Mouse (Mus musculus) liver, postnatal 0 days (tissue): ENCODE measurements around the gene Mtss1l. TPM values are rescaled to one million over a fixed set of nuclear protein-coding genes. Genes with fewer than 3 reads are reported as not detected.
A peak's percentile ranks its signal among the peaks of the same experiment; 100 is the strongest.

ENCODE experiments used
- ATAC-seq: fragments of 200-750 bp; cut with Nextera tagmentation; 2 replicates; pipeline ENCODE4 v1.8.0; 2017; ENCODE audit warnings: mild to moderate bottlenecking, moderate library complexity
- DNase-seq: peaks from one replicate; pipeline ENCODE4 v3.0.0-alpha.2; 2016
- H3K27ac ChIP-seq: fragments of 300-500 bp; sonication (generic); 2 replicates; pipeline ENCODE4 v1.5.1; 2014; ENCODE audit warnings: antibody characterized with exemption, moderate library complexity, mild to moderate bottlenecking, low read depth
- H3K27me3 ChIP-seq: fragments of 300-500 bp; sonication (generic); 2 replicates; pipeline ENCODE4 v1.6.1; 2014; ENCODE audit warnings: low read length, control low read depth, mixed read lengths; ENCODE audit not compliant: insufficient read depth
- H3K36me3 ChIP-seq: fragments of 300-500 bp; sonication (generic); replicated peaks from 2 replicates; pipeline ENCODE4 v1.6.1; 2014; ENCODE audit warnings: mild to moderate bottlenecking, control low read depth, low read length, moderate library complexity, mixed read lengths; ENCODE audit not compliant: insufficient read depth
- H3K4me1 ChIP-seq: fragments of 300-500 bp; sonication (generic); 2 replicates; pipeline ENCODE4 v1.6.1; 2014; ENCODE audit warnings: antibody characterized with exemption, mild to moderate bottlenecking, control low read depth; ENCODE audit not compliant: insufficient read depth
- H3K4me2 ChIP-seq: fragments of 300-500 bp; sonication (generic); 2 replicates; pipeline ENCODE4 v1.6.1; 2014; ENCODE audit warnings: low read depth, mild to moderate bottlenecking, low read length, moderate library complexity, mixed read lengths
- H3K4me3 ChIP-seq: fragments of 300-500 bp; sonication (generic); 2 replicates; pipeline ENCODE4 v1.5.1; 2014; ENCODE audit warnings: low read depth, low read length
- H3K9ac ChIP-seq: fragments of 300-500 bp; sonication (generic); replicated peaks from 2 replicates; pipeline ENCODE4 v1.6.1; 2014; ENCODE audit warnings: mild to moderate bottlenecking, moderate library complexity
- H3K9me3 ChIP-seq: fragments of 300-500 bp; sonication (generic); 2 replicates; pipeline ENCODE4 v1.6.1; 2016; ENCODE audit warnings: mild to moderate bottlenecking, control low read depth, low read length, mixed read lengths
- CTCF ChIP-seq: sonication (generic); IDR thresholded peaks from 2 replicates; pipeline ENCODE4 v1.5.1; 2016; ENCODE audit warnings: antibody characterized with exemption, low read depth
- EP300 ChIP-seq: IDR thresholded peaks from 2 replicates; pipeline ENCODE4 v1.6.1; 2016; ENCODE audit warnings: antibody characterized with exemption, low read depth, mild to moderate bottlenecking
- WGBS: fragments of 180-500 bp; shearing (Covaris S2); extraction: QIAGEN DNeasy Blood & Tissue Kit; methylation state at CpG from one replicate; pipeline ENCODE4 v1.1.7; 2014; ENCODE audit not compliant: insufficient replicate concordance; 5-methylcytosine and 5-hydroxymethylcytosine counted together
- polyA plus RNA-seq: library from polyadenylated mRNA; unstranded; fragments of >200 nt; fragmentation: Nextera tagmentation; extraction: Ambion mirVana; gene quantifications from 2 replicates; pipeline ENCODE4 v1.2.1, GENCODE M21; 2015

Mtss1l gene
- polyA plus RNA-seq, 1 experiment from 2014 or later, result 1.2 TPM

GRCm38 (mm10) chr8:110751490-110751889, 30.2 kb downstream of the Mtss1l start:
- DNase-seq (no peak), ATAC-seq (no peak)
- TF ChIP-seq CTCF (no peak), EP300 (no peak)
- no peak overlapping the region for H3K4me2 ChIP-seq
- H3K27ac ChIP-seq, result no peak overlapping the region
- 67% methylated on average over 5 of the region's 5 CpGs for WGBS
- no peaks in the 10 kb centered on the region for H3K27me3 ChIP-seq
- H3K36me3 ChIP-seq, result no peaks in the 10 kb centered on the region
- no peak overlapping the region for H3K4me3 ChIP-seq
- H3K9me3 ChIP-seq, result no peaks in the 10 kb centered on the region
- no peaks in the 10 kb centered on the region for H3K4me1 ChIP-seq
- H3K9ac ChIP-seq, result no peak overlapping the region

- no peak overlapping the region for H3K4me2 ChIP-seq
- H3K4me1 ChIP-seq, result no peaks in the 10 kb centered on the region
- no peak for ATAC-seq
- TF ChIP-seq EP300 (no peak), CTCF (no peak)
- H3K9me3 ChIP-seq, result no peaks in the 10 kb centered on the region
- no peaks in the 10 kb centered on the region for H3K27me3 ChIP-seq
- H3K36me3 ChIP-seq, result no peaks in the 10 kb centered on the region
- no peak overlapping the region for H3K9ac ChIP-seq
- H3K27ac ChIP-seq, result no peak overlapping the region
- DNase-seq, result no peak
- H3K4me3 ChIP-seq, result no peak overlapping the region
- 46% methylated on average over 4 of the region's 4 CpGs for WGBS
Observed at GRCm38 (mm10) chr8:110754713-110755112, 33.4 kb downstream of the Mtss1l start.

DNA sequence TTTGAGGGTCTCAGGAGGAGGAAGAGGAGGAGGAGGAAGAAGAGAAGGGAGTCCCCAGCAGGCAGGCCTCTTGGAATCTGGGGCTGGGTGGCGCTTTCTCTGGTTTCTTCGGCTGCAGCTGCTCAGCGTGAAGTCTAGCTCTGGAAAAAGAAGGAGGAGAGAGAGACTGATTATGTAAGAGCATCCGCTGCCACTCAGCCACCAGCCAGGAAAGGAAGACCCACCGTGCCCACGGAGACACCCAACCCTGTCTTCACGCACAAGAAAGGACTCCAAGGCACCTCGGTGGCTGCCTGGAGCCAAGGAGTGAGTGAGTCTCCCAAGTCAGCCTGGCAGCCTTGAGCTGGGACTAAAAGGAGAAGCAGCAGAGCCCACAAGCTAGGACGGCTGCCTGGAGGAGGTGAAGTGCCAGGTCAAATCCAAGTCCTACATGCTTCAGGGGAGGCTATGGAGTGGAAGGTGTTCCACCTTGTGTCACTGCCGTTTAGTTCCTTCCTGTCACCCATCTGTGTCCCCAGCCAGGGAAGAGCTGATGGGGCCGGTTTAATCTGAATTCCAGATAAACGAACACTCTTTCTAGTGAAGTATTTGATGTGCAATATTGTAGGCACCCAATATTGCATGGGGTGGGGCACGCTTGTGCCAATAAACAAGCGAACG, 34.4 kb downstream of the Mtss1l start:
- H3K36me3 ChIP-seq, result no peaks in the 10 kb centered on the region
- H3K4me1 ChIP-seq, result no peaks in the 10 kb centered on the region
- no peak overlapping the region for H3K4me3 ChIP-seq
- no peak for TF ChIP-seq CTCF
- TF ChIP-seq EP300, result no peak
- no peak overlapping the region for H3K9ac ChIP-seq
- DNase-seq (no peak), ATAC-seq (no peak)
- WGBS, result 61% methylated on average over 14 of the region's 15 CpGs
- H3K9me3 ChIP-seq, result no peaks in the 10 kb centered on the region
- H3K27ac ChIP-seq, result no peak overlapping the region
- no peaks in the 10 kb centered on the region for H3K27me3 ChIP-seq
- H3K4me2 ChIP-seq, result no peak overlapping the region

DNA sequence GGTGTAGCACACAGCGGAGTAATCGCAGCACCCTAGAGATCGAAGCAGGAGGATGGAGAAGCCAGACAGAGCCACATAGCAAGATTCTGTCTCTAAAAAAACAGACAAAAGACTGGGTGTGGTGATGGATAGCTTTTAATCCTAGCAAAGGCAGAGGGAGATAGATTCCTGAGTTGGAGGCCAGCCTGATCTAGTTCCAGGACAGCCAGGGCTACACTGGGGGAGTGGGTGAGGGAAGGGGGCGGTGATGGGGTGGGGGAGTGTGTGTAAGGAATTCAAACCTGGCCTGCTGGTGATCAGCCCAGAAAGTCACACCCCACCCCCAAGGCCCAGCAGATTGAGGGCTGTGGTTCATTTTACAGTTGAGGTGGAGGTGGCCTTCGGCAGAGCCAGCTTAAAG, 34.9 kb downstream of the Mtss1l start:
- 83% methylated on average over 5 of the region's 5 CpGs for WGBS

GRCm38 (mm10) chr8:110760280-110760940, 39.1 kb downstream of the Mtss1l start:
- no peak for ATAC-seq
- no peak for DNase-seq
- Histone ChIP-seq H3K36me3 (no peaks in the 10 kb centered on the region), H3K9ac (no peak overlapping the region), H3K27ac (no peak overlapping the region), H3K4me2 (no peak overlapping the region), H3K4me1 (no peaks in the 10 kb centered on the region), H3K4me3 (no peak overlapping the region), H3K27me3 (no peaks in the 10 kb centered on the region), H3K9me3 (no peaks in the 10 kb centered on the region)
- TF ChIP-seq EP300 (no peak), CTCF (no peak)
- 53% methylated on average over 7 of the region's 7 CpGs for WGBS

More for the DNA sequence above, 34.9 kb downstream of the Mtss1l start:
- Histone ChIP-seq H3K4me3 (no peak overlapping the region), H3K9me3 (no peaks in the 10 kb centered on the region), H3K27me3 (no peaks in the 10 kb centered on the region), H3K9ac (no peak overlapping the region), H3K4me2 (no peak overlapping the region), H3K27ac (no peak overlapping the region), H3K4me1 (no peaks in the 10 kb centered on the region), H3K36me3 (no peaks in the 10 kb centered on the region)
- ATAC-seq (no peak), DNase-seq (no peak)
- no peak for TF ChIP-seq EP300

DNA sequence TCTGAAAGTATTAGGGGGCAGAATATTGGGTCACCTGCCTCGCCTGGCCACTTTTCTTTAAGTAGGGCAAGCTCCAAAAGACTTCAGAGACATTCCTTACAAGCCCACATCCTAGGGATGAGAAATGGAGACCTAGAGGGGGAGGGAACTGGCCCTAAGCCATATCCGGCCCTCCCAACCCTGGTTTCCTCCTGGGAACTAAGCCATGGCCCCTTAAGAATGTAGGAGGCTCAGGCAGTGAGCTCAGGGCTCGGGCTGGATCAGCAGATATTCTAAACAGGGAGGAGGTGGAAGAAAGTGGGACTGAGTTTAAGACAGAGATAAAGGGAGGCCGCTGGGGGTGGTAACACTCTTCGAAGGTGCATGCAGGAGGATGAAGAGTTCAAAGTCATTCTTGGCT, 39.9 kb downstream of the Mtss1l start:
- no peak for DNase-seq

More for the DNA sequence above, 39.9 kb downstream of the Mtss1l start:
- H3K4me1 ChIP-seq, result no peaks in the 10 kb centered on the region
- no peaks in the 10 kb centered on the region for H3K9me3 ChIP-seq
- no peak for ATAC-seq
- H3K4me2 ChIP-seq, result no peak overlapping the region
- no peaks in the 10 kb centered on the region for H3K36me3 ChIP-seq
- no peak overlapping the region for H3K9ac ChIP-seq
- no peak for TF ChIP-seq CTCF
- no peak for TF ChIP-seq EP300
- H3K4me3 ChIP-seq, result no peak overlapping the region
- WGBS, result 42% methylated on average over 5 of the region's 5 CpGs
- H3K27ac ChIP-seq, result 0 out of 2 replicates have a peak overlapping the region, but pooled peaks have one; percentile 12
- no peaks in the 10 kb centered on the region for H3K27me3 ChIP-seq
